Mouse (Mus musculus) retina, postnatal 1 day (tissue): ENCODE results near the gene Troap.

ENCODE experiments used
- DNase-seq: peaks from one replicate; pipeline ENCODE4 v3.0.0-alpha.2; 2012

Troap gene

GRCm38 (mm10) chr15:99087253-99088075 lies 13.1 kb downstream of the Troap start, which contains the start of gene C1ql4:
TSS of gene C1ql4 (minus strand) at chr15:99087817.
- DNase-seq: peak; percentile 58

DNA sequence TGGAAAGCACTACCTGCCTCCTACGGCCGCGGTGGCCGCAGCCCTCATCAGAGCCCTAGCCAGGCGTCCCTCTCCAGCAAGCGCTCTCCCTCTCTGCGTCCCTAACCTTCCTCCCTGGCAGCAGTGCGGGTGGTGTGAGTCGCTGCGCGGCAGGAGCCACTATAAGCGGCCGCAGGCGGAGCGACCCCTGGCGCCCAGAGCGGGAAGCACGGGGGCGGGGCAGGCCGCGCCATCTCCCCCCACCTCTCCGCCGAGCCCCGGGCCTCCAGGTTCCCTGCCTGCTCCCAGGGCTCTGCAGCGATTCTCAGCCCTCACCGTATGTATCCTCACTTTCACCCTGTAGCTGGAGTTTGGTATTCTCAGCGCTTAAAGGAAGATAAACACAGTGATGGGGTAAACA lies 13.9 kb downstream of the Troap start:
- DNase-seq: peak; percentile 91

DNA sequence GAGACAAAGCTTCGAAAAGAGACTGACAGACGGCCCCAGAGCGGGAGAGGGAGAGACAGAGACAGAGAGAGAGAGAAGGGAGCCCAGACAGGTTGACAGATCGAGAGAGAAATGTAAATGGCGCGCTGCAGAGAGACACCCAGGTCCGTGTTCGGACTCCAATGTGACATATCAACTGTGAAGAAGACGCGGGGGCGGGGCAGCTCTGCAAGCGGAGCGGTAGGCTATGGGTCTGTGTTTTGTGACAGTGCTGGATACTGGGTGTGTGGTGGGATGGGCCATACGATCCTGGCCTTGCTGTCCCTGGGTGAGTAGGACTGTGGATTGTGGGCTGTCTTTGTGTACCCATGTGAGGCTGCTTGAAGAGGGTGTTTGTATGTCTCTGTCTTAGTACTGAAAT lies 14.7 kb downstream of the Troap start:
- peak; percentile 24 for DNase-seq

DNA sequence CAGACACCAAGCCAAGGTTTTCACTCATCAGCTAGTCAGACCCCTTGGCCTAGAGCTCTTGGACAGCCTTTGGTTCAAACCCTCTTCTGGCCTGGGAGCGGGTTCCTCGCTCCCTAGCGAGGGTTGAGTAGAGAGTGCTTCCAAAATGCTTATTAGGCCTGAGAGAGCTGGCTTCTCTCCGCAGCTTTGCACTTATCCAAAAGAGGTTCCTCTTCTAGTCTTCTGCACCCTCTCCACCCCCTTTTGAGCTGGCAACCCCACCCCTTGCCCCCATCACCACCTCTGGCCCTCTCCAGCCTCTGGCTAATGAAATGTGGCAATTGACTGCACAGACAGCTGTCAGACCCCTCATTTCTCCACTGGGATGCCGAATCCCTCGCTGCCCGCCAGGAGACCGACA lies 18.5 kb downstream of the Troap start, which contains the start of gene Dnajc22:
TSS of gene Dnajc22 (plus strand) at position 301 of the 400 bp plus-strand sequence.
- DNase-seq: no peak

DNA sequence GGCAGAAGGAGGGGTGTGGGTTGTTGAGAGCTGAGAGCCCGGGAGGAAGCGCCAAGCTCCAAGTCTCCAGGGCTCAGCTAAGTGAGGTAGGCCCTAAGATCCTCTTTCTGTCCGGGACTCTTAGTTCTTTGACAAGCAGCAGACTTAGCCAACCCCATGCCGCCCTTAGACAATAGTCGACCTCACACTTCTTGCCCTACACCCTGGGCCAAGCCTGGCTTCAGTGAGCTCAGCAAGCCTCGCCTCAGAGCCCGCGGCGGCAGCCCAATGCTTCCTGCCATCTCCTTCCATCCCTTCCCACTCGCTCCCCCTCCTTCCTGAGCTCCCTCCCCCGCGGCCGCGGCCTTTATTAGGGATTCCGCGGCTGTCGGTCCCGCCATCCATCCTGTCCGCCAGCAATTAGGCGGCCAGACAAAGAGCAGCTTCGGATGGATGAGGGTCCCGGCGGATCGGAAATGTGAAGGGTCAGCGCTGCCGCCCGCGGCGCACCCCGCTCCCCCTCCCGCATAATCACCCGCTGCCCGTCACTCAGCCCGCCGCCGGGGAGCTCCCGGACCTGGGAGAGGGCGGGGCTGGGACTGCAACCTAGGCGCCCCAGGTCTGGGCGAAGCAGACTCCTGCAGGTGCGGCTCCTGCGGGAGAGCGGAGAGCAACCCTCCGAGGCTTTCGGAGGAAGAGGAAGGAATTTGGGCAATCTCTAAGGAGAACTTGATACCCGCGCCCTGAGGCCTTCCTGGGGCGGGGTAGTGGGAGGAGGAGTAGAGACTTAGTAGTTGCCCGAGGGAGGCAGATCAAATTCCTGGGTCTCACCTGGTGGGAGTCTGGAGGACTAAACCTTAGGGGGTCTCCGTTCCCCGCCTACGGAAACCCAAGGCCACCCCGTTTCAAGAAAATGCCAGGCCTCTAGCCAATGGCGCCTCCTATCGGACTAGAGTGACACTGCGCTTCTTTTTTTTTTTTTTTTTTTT lies 19.2 kb downstream of the Troap start:
- peak; percentile 82 for DNase-seq

- peak; percentile 66 for DNase-seq
Measured at GRCm38 (mm10) chr15:99094631-99095270, 20.4 kb downstream of the Troap start.

DNA sequence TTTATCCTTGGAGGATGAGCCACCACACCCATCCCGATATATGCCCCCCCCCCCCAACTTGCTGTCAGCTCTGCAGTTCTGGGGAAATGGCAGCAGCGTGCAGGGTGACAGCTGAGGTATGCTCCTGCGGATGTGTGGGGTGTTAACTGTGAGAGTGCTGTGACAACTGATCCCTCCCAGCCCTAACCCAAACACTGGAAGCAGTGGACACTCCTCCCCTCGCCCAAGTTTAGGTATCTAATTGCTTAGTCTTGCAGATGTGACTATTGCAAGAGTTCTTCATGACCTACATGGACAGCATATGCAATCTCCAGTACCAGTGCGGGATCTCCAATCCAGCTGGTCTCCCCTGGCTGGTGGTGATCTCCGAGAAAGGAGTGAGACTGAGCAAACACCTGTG lies 21.0 kb downstream of the Troap start:
- DNase-seq: no peak

DNA sequence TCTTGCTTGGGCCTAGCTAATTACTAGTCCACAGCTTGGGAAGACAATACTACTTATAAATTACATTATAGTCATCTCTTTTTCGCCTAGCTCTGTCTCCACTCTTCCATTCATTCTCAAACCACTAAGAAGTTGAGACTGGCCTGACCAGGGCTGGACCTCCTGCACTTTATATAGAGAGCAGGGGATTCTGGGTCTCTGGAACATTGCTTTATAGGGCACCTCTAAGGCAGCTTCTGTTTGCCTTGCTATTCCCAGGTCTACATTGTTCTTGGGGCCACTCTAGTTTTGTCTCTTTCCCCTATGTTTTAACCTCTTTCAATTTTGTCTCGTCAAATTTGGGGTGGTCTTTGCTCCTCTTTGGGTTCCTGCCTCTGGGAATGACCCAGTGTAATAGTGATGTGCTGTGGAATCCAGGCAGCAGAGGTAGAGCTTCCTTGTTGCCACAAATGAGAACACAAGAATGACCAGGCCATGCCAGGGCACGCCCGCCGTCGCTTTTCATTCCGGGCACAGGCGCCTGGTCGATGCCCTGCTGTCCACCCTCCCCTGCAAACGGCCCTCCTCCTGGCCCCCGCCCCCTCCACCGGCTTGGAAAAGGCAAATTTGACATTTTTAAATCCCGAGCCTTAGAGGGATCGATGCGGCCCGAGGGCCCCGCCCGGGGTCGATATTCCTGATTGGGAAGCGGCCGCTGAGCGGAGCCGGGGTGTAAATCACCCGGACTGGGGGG lies 21.9 kb downstream of the Troap start:
- no peak for DNase-seq

DNA sequence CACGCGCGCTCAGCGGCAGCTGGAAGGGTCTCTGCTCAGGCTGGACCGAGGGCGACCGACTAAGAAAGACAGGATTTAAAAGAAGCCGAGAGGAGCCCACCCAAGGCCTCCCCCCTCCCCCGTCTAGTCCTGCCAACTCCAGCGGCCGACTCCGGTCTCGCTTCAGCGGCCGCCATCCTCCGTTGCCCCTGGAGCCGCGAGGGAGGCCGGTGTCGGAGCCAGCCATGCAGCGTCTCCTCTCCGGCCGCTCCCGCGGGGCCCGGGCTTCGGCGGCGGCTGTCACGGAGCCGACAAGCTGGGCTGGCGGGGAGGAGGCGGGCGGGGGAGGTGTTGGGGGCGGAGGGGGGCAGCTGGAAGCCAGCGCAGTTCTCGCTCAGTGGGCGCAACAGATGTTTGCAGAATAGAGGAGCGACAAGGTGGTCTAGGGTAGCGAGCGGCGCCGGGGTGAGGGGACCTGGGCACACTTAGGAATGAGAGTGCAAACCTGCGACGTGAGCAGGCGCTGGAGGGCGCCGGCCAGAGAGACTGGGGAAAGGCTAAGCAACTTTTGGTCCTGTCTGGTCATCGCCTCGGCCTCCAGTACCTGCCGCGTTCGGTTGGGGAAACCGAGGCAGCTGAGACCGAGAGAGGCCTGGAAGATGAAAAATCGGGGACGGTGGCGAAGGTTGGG lies 22.6 kb downstream of the Troap start:
- peak; percentile 66 for DNase-seq

- peak; percentile 78 for DNase-seq
Measured at GRCm38 (mm10) chr15:99097840-99098492, 23.6 kb downstream of the Troap start.

GRCm38 (mm10) chr15:99098493-99098861 lies 24.1 kb downstream of the Troap start:
- peak; percentile 46 for DNase-seq

DNA sequence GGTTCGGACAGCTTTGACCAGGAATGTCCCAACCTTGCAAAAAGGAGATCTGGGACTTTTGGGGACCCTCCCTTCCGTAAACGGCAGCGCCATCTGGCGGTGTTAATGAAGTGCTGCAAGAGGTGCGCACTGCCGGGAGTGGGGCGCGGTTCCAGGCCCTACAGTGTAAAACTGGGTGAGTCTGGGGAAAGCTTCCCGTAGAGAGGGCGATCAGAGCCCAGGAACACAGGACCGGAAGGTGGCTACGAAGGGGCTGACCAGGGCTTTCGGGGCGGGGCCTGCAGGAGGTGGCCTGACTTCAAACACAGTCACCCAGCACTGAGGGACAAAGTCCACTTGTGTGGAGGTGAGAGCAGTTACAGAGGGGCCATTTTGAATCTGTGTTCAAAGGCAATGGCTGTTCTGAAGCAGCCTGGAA lies 24.8 kb downstream of the Troap start:
- DNase-seq: peak; percentile 77

DNA sequence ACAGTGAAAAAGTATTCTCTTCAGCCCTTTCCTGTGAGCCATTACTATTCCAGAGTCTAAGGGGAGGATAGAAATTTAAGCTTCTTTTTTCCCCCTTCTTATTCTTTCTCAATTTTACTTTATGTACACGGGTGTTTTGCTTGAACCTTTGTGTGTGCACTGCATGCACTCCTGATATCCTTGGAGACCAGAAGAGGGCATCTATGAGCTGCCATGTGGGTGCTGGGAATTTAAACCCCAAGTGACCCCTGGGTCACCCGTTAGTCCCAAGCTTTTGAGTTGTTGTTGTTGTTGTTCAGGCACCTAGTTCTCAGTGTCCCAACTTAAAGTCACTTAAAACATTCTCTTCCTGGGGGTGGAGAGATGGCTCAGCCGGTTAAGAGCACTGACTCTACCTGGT lies 25.6 kb downstream of the Troap start:
- DNase-seq: no peak

- DNase-seq: no peak
Measured at GRCm38 (mm10) chr15:99105238-99105637, 30.9 kb downstream of the Troap start.

DNA sequence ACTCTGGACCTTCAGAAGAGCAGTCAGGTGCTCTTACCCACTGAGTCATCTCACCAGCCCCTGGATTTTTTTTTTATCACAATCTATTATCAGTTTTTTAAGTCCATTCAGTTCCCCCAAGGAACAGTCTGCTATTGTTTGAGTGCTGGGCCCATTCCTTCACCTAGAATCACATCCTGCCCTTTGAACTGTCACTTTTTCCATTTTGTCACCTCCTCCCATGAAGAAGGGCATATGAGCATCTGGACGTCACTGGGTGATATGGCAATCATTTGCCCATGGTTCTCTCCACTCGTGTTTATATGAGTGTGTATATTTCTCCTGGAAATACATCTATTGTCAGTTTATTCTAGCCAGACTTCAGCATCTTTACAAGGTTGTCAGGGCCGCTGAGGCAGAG lies 33.5 kb downstream of the Troap start:
- DNase-seq: no peak

DNA sequence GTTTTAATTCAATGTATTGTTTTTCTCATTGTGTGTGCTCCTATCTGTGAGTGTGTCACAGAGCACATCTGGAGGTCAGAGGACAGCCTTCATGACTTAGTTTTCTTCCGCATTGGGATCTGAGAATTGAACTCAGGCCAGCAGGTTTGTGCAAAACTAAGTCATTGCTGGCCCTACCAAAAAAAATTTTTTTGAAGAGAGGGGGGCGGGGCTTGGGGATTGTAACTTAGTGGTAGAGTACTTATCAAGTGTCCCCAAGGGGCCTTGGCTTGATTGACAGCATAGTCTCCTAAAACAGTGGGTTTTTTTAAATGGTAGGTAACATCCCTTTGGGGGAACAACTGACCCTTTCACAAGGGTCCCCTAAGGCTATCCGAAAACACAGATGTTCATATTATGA lies 36.8 kb downstream of the Troap start:
- DNase-seq: no peak

- no peak for DNase-seq
Measured at GRCm38 (mm10) chr15:99111809-99112208, 37.4 kb downstream of the Troap start.

DNA sequence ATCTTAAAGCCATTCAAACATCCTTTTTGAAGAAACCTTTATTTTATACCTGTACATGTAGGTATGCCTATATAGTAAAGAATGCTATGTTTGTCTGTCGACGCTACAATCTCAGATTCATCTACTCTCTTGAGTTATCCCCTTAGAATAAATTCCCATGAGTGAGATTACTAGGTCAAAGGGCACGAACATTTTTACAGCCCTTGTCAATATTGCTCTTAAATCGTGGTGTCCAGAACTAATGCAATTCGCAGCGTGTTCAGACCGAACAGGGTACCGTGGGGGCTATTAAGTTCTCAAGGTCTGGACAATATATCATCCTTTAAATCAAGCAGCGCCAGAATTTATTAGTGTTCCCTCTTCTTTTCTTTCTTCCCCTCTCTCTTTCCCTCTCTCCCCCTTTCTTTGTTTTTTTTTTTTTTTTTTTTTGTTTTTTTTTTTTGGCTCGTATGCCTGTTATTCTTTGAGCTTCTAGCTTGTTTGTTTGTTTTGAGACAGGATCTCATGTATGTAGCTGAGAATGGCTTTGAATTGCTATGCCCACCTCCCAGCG lies 38.5 kb downstream of the Troap start:
- no peak for DNase-seq

GRCm38 (mm10) chr15:99113396-99113975 lies 39.1 kb downstream of the Troap start:
- DNase-seq: peak; percentile 58

GRCm38 (mm10) chr15:99114312-99115064 lies 40.1 kb downstream of the Troap start:
- DNase-seq: no peak
